Mouse (Mus musculus): ENCODE results near the gene Cdc27. TPM values are rescaled to one million over a fixed set of nuclear protein-coding genes. Genes with fewer than 3 reads are reported as not detected.

Gene Cdc27
- 51.6 and 59.6 TPM in 2 replicates for polyA plus RNA-seq (2016; fragmentation: Nextera tagmentation; extraction: Ambion mirVana)

GRCm38 (mm10) chr11:104550406-104550974 lies at the start of gene Cdc27, which contains the start of gene Myl4:
Gene Cdc27 (minus strand): TSS chr11:104550620.
Gene Myl4 (plus strand): TSS chr11:104550663.
- Histone ChIP-seq H3K9me3 (no peaks in the 10 kb centered on the region), H3K4me3 (replicated peaks) (peak within 1 kb of the TSS; percentile 96), H3K27ac (peak within 1 kb of the TSS; percentile 93), H3K9ac (replicated peaks) (peak within 1 kb of the TSS; percentile 99), H3K4me2 (peak within 1 kb of the TSS; percentile 81), H3K36me3 (peaks cover 2% of the 10 kb centered on the region; the same call in 1 of the 2 replicates), H3K27me3 (no peaks in the 10 kb centered on the region), H3K4me1 (replicated peaks) (peaks cover 5% of the 10 kb centered on the region)
- peak; percentile 97 for ATAC-seq (ENCODE audit: insufficient number of reproducible peaks, insufficient read depth, low FRiP score, low TSS enrichment, low read depth)
- WGBS, result under 1% methylated on average over 35 of the region's 35 CpGs

- H3K4me2 ChIP-seq, result no peak overlapping the region
- no peaks in the 10 kb centered on the region for H3K36me3 ChIP-seq
- WGBS, result 90% methylated on average over 13 of the region's 13 CpGs
- peaks cover 2% of the 10 kb centered on the region for H3K27me3 ChIP-seq
- no peaks in the 10 kb centered on the region for H3K9me3 ChIP-seq
- H3K4me1 ChIP-seq (replicated peaks), result no peaks in the 10 kb centered on the region
- ATAC-seq (ENCODE audit: insufficient number of reproducible peaks, insufficient read depth, low FRiP score, low TSS enrichment, low read depth), result no peak
- H3K4me3 ChIP-seq (replicated peaks), result no peak overlapping the region
- H3K27ac ChIP-seq, result no peak overlapping the region
- H3K9ac ChIP-seq (replicated peaks), result no peak overlapping the region
These were observed 49.0 kb upstream of the Cdc27 start for GRCm38 (mm10) chr11:104599265-104599945.

- 89% methylated on average over 10 of the region's 10 CpGs for WGBS
- H3K4me2 ChIP-seq, result no peak overlapping the region
- H3K36me3 ChIP-seq, result no peaks in the 10 kb centered on the region
- no peaks in the 10 kb centered on the region for H3K4me1 ChIP-seq (replicated peaks)
- H3K9me3 ChIP-seq, result no peaks in the 10 kb centered on the region
- no peak for ATAC-seq (ENCODE audit: insufficient number of reproducible peaks, insufficient read depth, low FRiP score, low TSS enrichment, low read depth)
- H3K27me3 ChIP-seq, result no peaks in the 10 kb centered on the region; the same call in 1 of the 2 replicates
- no peak overlapping the region for H3K9ac ChIP-seq (replicated peaks)
- H3K4me3 ChIP-seq (replicated peaks), result no peak overlapping the region
- H3K27ac ChIP-seq, result no peak overlapping the region
These were observed 45.9 kb upstream of the Cdc27 start for GRCm38 (mm10) chr11:104596365-104596764.

- 69% methylated on average over 13 of the region's 13 CpGs for WGBS
- Histone ChIP-seq H3K4me1 (replicated peaks) (no peaks in the 10 kb centered on the region), H3K4me2 (no peak overlapping the region), H3K27me3 (no peaks in the 10 kb centered on the region), H3K4me3 (replicated peaks) (no peak overlapping the region), H3K9me3 (peaks cover 15% of the 10 kb centered on the region), H3K9ac (replicated peaks) (no peak overlapping the region), H3K27ac (no peak overlapping the region), H3K36me3 (no peaks in the 10 kb centered on the region)
- ATAC-seq (ENCODE audit: insufficient number of reproducible peaks, insufficient read depth, low FRiP score, low TSS enrichment, low read depth), result no peak
These were observed 41.8 kb upstream of the Cdc27 start for GRCm38 (mm10) chr11:104592066-104592835.

- no peak overlapping the region for H3K4me2 ChIP-seq
- H3K9me3 ChIP-seq, result peaks cover 15% of the 10 kb centered on the region
- no peaks in the 10 kb centered on the region for H3K4me1 ChIP-seq (replicated peaks)
- H3K4me3 ChIP-seq (replicated peaks), result no peak overlapping the region
- no peak overlapping the region for H3K9ac ChIP-seq (replicated peaks)
- no peaks in the 10 kb centered on the region for H3K36me3 ChIP-seq
- WGBS, result 2% methylated on average over 8 of the region's 8 CpGs
- H3K27ac ChIP-seq, result no peak overlapping the region
- H3K27me3 ChIP-seq, result no peaks in the 10 kb centered on the region
- ATAC-seq (ENCODE audit: insufficient number of reproducible peaks, insufficient read depth, low FRiP score, low TSS enrichment, low read depth), result no peak
These were observed 39.7 kb upstream of the Cdc27 start for GRCm38 (mm10) chr11:104590148-104590547.

GRCm38 (mm10) chr11:104589570-104589969 lies 39.1 kb upstream of the Cdc27 start:
- Histone ChIP-seq H3K4me1 (replicated peaks) (no peaks in the 10 kb centered on the region), H3K9me3 (peaks cover 15% of the 10 kb centered on the region), H3K36me3 (no peaks in the 10 kb centered on the region), H3K4me3 (replicated peaks) (no peak overlapping the region), H3K9ac (replicated peaks) (no peak overlapping the region), H3K27me3 (0 out of 2 replicates have a peak, but pooled peaks cover 3% of the 10 kb centered on the region), H3K4me2 (no peak overlapping the region), H3K27ac (no peak overlapping the region)
- 88% methylated on average over 1 of the region's 1 CpGs for WGBS
- ATAC-seq (ENCODE audit: insufficient number of reproducible peaks, insufficient read depth, low FRiP score, low TSS enrichment, low read depth), result no peak

- H3K27me3 ChIP-seq, result 0 out of 2 replicates have a peak, but pooled peaks cover 3% of the 10 kb centered on the region
- no peak overlapping the region for H3K27ac ChIP-seq
- H3K9ac ChIP-seq (replicated peaks), result no peak overlapping the region
- H3K4me3 ChIP-seq (replicated peaks), result no peak overlapping the region
- H3K9me3 ChIP-seq, result peaks cover 15% of the 10 kb centered on the region
- 94% methylated on average over 2 of the region's 2 CpGs for WGBS
- H3K36me3 ChIP-seq, result no peaks in the 10 kb centered on the region
- no peak overlapping the region for H3K4me2 ChIP-seq
- no peaks in the 10 kb centered on the region for H3K4me1 ChIP-seq (replicated peaks)
- no peak for ATAC-seq (ENCODE audit: insufficient number of reproducible peaks, insufficient read depth, low FRiP score, low TSS enrichment, low read depth)
These were observed 38.1 kb upstream of the Cdc27 start for GRCm38 (mm10) chr11:104588513-104588912.

GRCm38 (mm10) chr11:104587904-104588303 lies 37.5 kb upstream of the Cdc27 start:
- ATAC-seq (ENCODE audit: insufficient number of reproducible peaks, insufficient read depth, low FRiP score, low TSS enrichment, low read depth), result no peak
- WGBS, result 94% methylated on average over 9 of the region's 9 CpGs

GRCm38 (mm10) chr11:104585495-104585894 lies 35.1 kb upstream of the Cdc27 start:
- no peaks in the 10 kb centered on the region for H3K36me3 ChIP-seq
- 0 out of 2 replicates have a peak, but pooled peaks cover 3% of the 10 kb centered on the region for H3K27me3 ChIP-seq
- no peak for ATAC-seq (ENCODE audit: insufficient number of reproducible peaks, insufficient read depth, low FRiP score, low TSS enrichment, low read depth)
- H3K27ac ChIP-seq, result no peak overlapping the region
- H3K9ac ChIP-seq (replicated peaks), result no peak overlapping the region
- H3K4me2 ChIP-seq, result no peak overlapping the region
- WGBS, result 75% methylated on average over 5 of the region's 5 CpGs
- H3K9me3 ChIP-seq, result peaks cover 15% of the 10 kb centered on the region
- no peak overlapping the region for H3K4me3 ChIP-seq (replicated peaks)
- H3K4me1 ChIP-seq (replicated peaks), result 0 out of 2 replicates have a peak, but pooled peaks cover 4% of the 10 kb centered on the region

More at GRCm38 (mm10) chr11:104587904-104588303, 37.5 kb upstream of the Cdc27 start:
- Histone ChIP-seq H3K27me3 (0 out of 2 replicates have a peak, but pooled peaks cover 3% of the 10 kb centered on the region), H3K4me2 (no peak overlapping the region), H3K4me1 (replicated peaks) (no peaks in the 10 kb centered on the region), H3K36me3 (no peaks in the 10 kb centered on the region), H3K9me3 (peaks cover 15% of the 10 kb centered on the region), H3K4me3 (replicated peaks) (no peak overlapping the region), H3K27ac (no peak overlapping the region), H3K9ac (replicated peaks) (no peak overlapping the region)

- 65% methylated on average over 13 of the region's 13 CpGs for WGBS
- no peak overlapping the region for H3K4me3 ChIP-seq (replicated peaks)
- H3K4me1 ChIP-seq (replicated peaks), result peaks cover 9% of the 10 kb centered on the region
- no peaks in the 10 kb centered on the region for H3K36me3 ChIP-seq
- H3K9me3 ChIP-seq, result peaks cover 3% of the 10 kb centered on the region; the same call in 1 of the 2 replicates
- H3K27ac ChIP-seq, result no peak overlapping the region
- H3K27me3 ChIP-seq, result 0 out of 2 replicates have a peak, but pooled peaks cover 3% of the 10 kb centered on the region
- H3K4me2 ChIP-seq, result no peak overlapping the region
- H3K9ac ChIP-seq (replicated peaks), result no peak overlapping the region
- ATAC-seq (ENCODE audit: insufficient number of reproducible peaks, insufficient read depth, low FRiP score, low TSS enrichment, low read depth), result no peak
These were observed 32.4 kb upstream of the Cdc27 start for GRCm38 (mm10) chr11:104582630-104583364.
